Mouse (Mus musculus) embryonic facial prominence, embryonic 11.5 days (tissue): ENCODE measurements around the gene Rgl3. TPM values are rescaled to one million over a fixed set of nuclear protein-coding genes. Genes with fewer than 3 reads are reported as not detected.

Experiments
- ATAC-seq: fragments of 200-750 bp; cut with Nextera tagmentation; replicated peaks from 2 replicates; pipeline ENCODE4 v1.8.0; 2017; ENCODE audit warnings: low read depth; ENCODE audit not compliant: insufficient number of reproducible peaks, low FRiP score, low TSS enrichment
- DNase-seq: peaks from one replicate; pipeline ENCODE4 v3.0.0-alpha.2; 2015; ENCODE audit warnings: low spot score
- H3K27ac ChIP-seq: fragments of 300-500 bp; sonication (generic); replicated peaks from 2 replicates; pipeline ENCODE4 v1.5.1; 2014; ENCODE audit warnings: mild to moderate bottlenecking, low read depth, low read length, control low read depth
- H3K27me3 ChIP-seq: fragments of 300-500 bp; sonication (generic); 2 replicates; pipeline ENCODE4 v1.6.1; 2014; ENCODE audit warnings: mild to moderate bottlenecking, low read length, moderate library complexity, mixed read lengths; ENCODE audit not compliant: control insufficient read depth, insufficient read depth
- H3K36me3 ChIP-seq: fragments of 300-500 bp; sonication (generic); replicated peaks from 2 replicates; pipeline ENCODE4 v1.6.1; 2014; ENCODE audit warnings: low read depth, mild to moderate bottlenecking, low read length, moderate library complexity, mixed read lengths; ENCODE audit not compliant: control insufficient read depth, insufficient read depth
- H3K4me1 ChIP-seq: fragments of 300-500 bp; sonication (generic); 2 replicates; pipeline ENCODE4 v1.6.1; 2014; ENCODE audit warnings: low read length, mixed read lengths; ENCODE audit not compliant: control insufficient read depth, insufficient read depth
- H3K4me2 ChIP-seq: fragments of 300-500 bp; sonication (generic); 2 replicates; pipeline ENCODE4 v1.6.1; 2014; ENCODE audit warnings: low read depth, mild to moderate bottlenecking, control low read depth, low read length, moderate library complexity
- H3K4me3 ChIP-seq: fragments of 300-500 bp; sonication (generic); 2 replicates; pipeline ENCODE4 v1.5.1; 2014; ENCODE audit warnings: low read depth, low read length, control low read depth
- H3K9ac ChIP-seq: fragments of 300-500 bp; sonication (generic); replicated peaks from 2 replicates; pipeline ENCODE4 v1.6.1; 2014; ENCODE audit warnings: mild to moderate bottlenecking, control low read depth, low read length
- H3K9me3 ChIP-seq: fragments of 300-500 bp; sonication (generic); replicated peaks from 2 replicates; pipeline ENCODE4 v1.6.1; 2016; ENCODE audit warnings: mild to moderate bottlenecking, low read length, inconsistent platforms, mixed read lengths; ENCODE audit not compliant: control insufficient read depth
- WGBS: fragments of 180-500 bp; shearing (Covaris S2); extraction: QIAGEN DNeasy Blood & Tissue Kit; methylation state at CpG from one replicate; pipeline ENCODE4 v1.1.7; 2014; 5-methylcytosine and 5-hydroxymethylcytosine counted together
- polyA plus RNA-seq: library from polyadenylated mRNA; unstranded; fragments of >200 nt; fragmentation: Nextera tagmentation; extraction: Ambion mirVana; gene quantifications from 2 replicates; pipeline ENCODE4 v1.2.1, GENCODE M21; 2014

Gene Rgl3
- polyA plus RNA-seq, 1 experiment from 2014 or later: 1.0 TPM

- H3K36me3 ChIP-seq: no peaks in the 10 kb centered on the region
- H3K4me1 ChIP-seq: 0 out of 2 replicates have a peak, but pooled peaks cover 2% of the 10 kb centered on the region
- ATAC-seq (no peak), DNase-seq (peak; percentile 30)
- no peaks in the 10 kb centered on the region for H3K9me3 ChIP-seq
- whole genome bisulfite sequencing: 7% methylated on average over 26 of the region's 26 CpGs
- H3K27ac ChIP-seq: no peak overlapping the region
- peak overlapping the region; percentile 0; the same call in 1 of the 2 replicates for H3K4me2 ChIP-seq
- 0 out of 2 replicates have a peak overlapping the region, but pooled peaks have one; percentile 10 for H3K4me3 ChIP-seq
- no peak overlapping the region for H3K9ac ChIP-seq
- H3K27me3 ChIP-seq: peaks cover 33% of the 10 kb centered on the region
Measured at GRCm38 (mm10) chr9:21960558-21961208, 28.6 kb downstream of the Rgl3 start.

- ATAC-seq (no peak), DNase-seq (no peak)
- no peak overlapping the region for H3K9ac ChIP-seq
- 47% methylated on average over 9 of the region's 9 CpGs for WGBS
- no peak overlapping the region for H3K27ac ChIP-seq
- H3K4me3 ChIP-seq: no peak overlapping the region
- H3K4me1 ChIP-seq: 0 out of 2 replicates have a peak, but pooled peaks cover 2% of the 10 kb centered on the region
- H3K4me2 ChIP-seq: no peak overlapping the region
- H3K9me3 ChIP-seq: no peaks in the 10 kb centered on the region
- H3K27me3 ChIP-seq: peaks cover 33% of the 10 kb centered on the region
- no peaks in the 10 kb centered on the region for H3K36me3 ChIP-seq
Measured at GRCm38 (mm10) chr9:21960135-21960534, 29.1 kb downstream of the Rgl3 start.

DNA sequence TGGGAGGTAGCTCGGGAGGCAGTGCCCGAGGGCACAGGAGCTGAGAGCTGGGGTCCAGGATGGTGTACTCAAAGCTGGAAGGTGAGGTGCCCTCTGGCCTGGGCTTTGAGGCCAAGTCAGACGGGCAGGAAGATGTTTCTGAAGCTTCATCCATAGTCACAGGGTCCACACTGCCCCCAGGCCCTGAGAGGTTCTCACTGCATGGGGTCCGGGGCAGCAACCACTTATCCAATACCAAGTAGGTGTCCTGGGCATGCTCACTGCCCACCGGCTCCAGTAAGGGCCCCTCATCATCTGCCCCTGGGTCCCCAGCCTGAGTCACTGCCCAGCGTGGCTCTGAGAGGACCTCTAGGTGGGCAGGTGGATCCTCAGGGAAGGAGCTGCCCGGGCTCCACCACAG lies 30.0 kb downstream of the Rgl3 start:
- peaks cover 33% of the 10 kb centered on the region for H3K27me3 ChIP-seq
- no peak overlapping the region for H3K4me3 ChIP-seq
- 0 out of 2 replicates have a peak, but pooled peaks cover 2% of the 10 kb centered on the region for H3K4me1 ChIP-seq
- no peak overlapping the region for H3K4me2 ChIP-seq
- no peaks in the 10 kb centered on the region for H3K36me3 ChIP-seq
- no peak overlapping the region for H3K27ac ChIP-seq
- 81% methylated on average over 7 of the region's 7 CpGs for WGBS
- ATAC-seq (no peak), DNase-seq (no peak)
- H3K9me3 ChIP-seq: no peaks in the 10 kb centered on the region
- no peak overlapping the region for H3K9ac ChIP-seq

GRCm38 (mm10) chr9:21958372-21958771 lies 30.9 kb downstream of the Rgl3 start:
- no peak overlapping the region for H3K27ac ChIP-seq
- H3K27me3 ChIP-seq: peaks cover 33% of the 10 kb centered on the region
- DNase-seq (no peak), ATAC-seq (no peak)
- 0 out of 2 replicates have a peak, but pooled peaks cover 2% of the 10 kb centered on the region for H3K4me1 ChIP-seq
- no peak overlapping the region for H3K4me2 ChIP-seq
- no peak overlapping the region for H3K9ac ChIP-seq
- no peak overlapping the region for H3K4me3 ChIP-seq
- H3K9me3 ChIP-seq: no peaks in the 10 kb centered on the region
- WGBS: 82% methylated on average over 5 of the region's 5 CpGs
- H3K36me3 ChIP-seq: no peaks in the 10 kb centered on the region

- WGBS: under 1% methylated on average over 54 of the region's 54 CpGs
- no peaks in the 10 kb centered on the region for H3K9me3 ChIP-seq
- H3K4me1 ChIP-seq: 0 out of 2 replicates have a peak, but pooled peaks cover 2% of the 10 kb centered on the region
- peak within 1 kb of the TSS; percentile 73; the same call in 1 of the 2 replicates for H3K27ac ChIP-seq
- H3K9ac ChIP-seq: peak within 1 kb of the TSS; percentile 83
- no peaks in the 10 kb centered on the region for H3K36me3 ChIP-seq
- peak within 1 kb of the TSS; percentile 67 for H3K4me3 ChIP-seq
- DNase-seq (peak; percentile 98), ATAC-seq (peak; percentile 97)
- H3K27me3 ChIP-seq: peaks cover 13% of the 10 kb centered on the region
- H3K4me2 ChIP-seq: peak within 1 kb of the TSS; percentile 46
Measured at GRCm38 (mm10) chr9:21955570-21956281, 33.5 kb downstream of the Rgl3 start, which contains the start of gene Swsap1. Gene Swsap1, plus strand, starts transcription at chr9:21955755.

GRCm38 (mm10) chr9:21955225-21955569 lies 34.0 kb downstream of the Rgl3 start:
- Histone ChIP-seq H3K27ac (peak overlapping the region; percentile 73; the same call in 1 of the 2 replicates), H3K4me3 (peak overlapping the region; percentile 67), H3K36me3 (no peaks in the 10 kb centered on the region), H3K4me2 (peak overlapping the region; percentile 46), H3K27me3 (peaks cover 8% of the 10 kb centered on the region), H3K9me3 (no peaks in the 10 kb centered on the region), H3K9ac (peak overlapping the region; percentile 37), H3K4me1 (no peaks in the 10 kb centered on the region)
- peak; percentile 70 for ATAC-seq
- DNase-seq: no peak
- WGBS: 1% methylated on average over 18 of the region's 18 CpGs

- no peak overlapping the region for H3K27ac ChIP-seq
- H3K9ac ChIP-seq: no peak overlapping the region
- WGBS: 85% methylated on average over 3 of the region's 3 CpGs
- H3K4me2 ChIP-seq: no peak overlapping the region
- no peak overlapping the region for H3K4me3 ChIP-seq
- no peak for DNase-seq
- H3K36me3 ChIP-seq: no peaks in the 10 kb centered on the region
- no peaks in the 10 kb centered on the region for H3K9me3 ChIP-seq
- no peaks in the 10 kb centered on the region for H3K4me1 ChIP-seq
- peaks cover 3% of the 10 kb centered on the region; the same call in 1 of the 2 replicates for H3K27me3 ChIP-seq
- ATAC-seq: no peak
Measured at GRCm38 (mm10) chr9:21954635-21955034, 34.6 kb downstream of the Rgl3 start.

DNA sequence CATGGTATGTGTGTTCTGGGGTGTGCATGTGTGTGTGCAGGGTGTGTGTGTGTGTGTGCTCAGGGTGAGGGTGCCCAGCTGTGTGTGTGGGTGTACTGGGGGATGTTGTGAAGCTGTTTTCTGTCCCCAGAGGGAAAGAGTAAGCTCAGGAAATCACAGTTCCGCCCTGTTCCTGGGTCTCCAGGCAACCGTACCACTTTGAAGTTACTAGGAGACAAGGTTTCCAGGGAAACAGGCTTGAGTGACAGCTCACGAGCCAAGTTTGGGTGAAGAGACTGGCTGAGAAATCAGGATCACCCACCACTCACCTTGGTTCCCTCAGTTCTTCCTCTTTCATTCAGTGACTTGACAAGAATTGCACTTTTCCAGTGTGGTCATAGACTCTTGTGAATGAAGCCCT lies 35.6 kb downstream of the Rgl3 start:
- Histone ChIP-seq H3K4me3 (no peak overlapping the region), H3K27me3 (no peaks in the 10 kb centered on the region), H3K4me2 (no peak overlapping the region), H3K27ac (no peak overlapping the region), H3K9me3 (no peaks in the 10 kb centered on the region), H3K36me3 (no peaks in the 10 kb centered on the region), H3K4me1 (no peaks in the 10 kb centered on the region), H3K9ac (no peak overlapping the region)
- DNase-seq (peak; percentile 10), ATAC-seq (no peak)
- WGBS: 16% methylated on average over 3 of the region's 3 CpGs
